Comparison of ENCODE assay signal across 9 mouse cellular contexts in the genomic region with DNA sequence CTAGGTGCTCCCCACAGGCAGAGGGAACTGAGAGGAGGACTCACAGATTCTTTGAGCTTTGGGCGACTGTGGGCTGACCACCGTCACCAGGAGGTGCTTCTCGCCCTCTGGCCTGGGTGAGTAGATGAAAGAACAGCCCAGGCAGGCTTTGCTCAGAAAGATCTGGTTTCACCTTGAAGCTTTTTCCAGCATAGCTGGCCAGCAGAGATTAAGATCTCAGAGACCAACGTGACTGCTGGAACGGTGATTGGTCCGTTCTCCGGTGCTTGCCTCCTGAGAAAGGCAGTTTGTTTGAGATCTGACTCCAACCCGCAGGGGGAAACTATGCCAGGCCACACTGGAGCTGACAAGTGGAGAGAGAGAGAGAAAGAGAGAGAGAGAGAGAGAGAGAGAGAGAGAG. TPM values are rescaled to one million over a fixed set of nuclear protein-coding genes. Genes with fewer than 3 reads are reported as not detected.
A peak's percentile ranks its signal among the peaks of the same experiment; 100 is the strongest.
DNase-seq lines count a peak whose midpoint lies in the region; ATAC-seq lines count a peak whose summit lies in the region.
"Had no signal": no experiment of that assay in that cellular context is flagged by ENCODE, and none has a peak within 500 bp of the region (broad histone marks: within the 10 kb centered on the region; RNA-seq: fewer than 3 reads in every experiment).

No protein-coding gene starts in this region.

- H3K4me1 ChIP-seq in embryonic facial prominence, embryonic 10.5 days, result peaks cover 34% of the 10 kb centered on the region
- H3K4me1 ChIP-seq in lung, embryonic 16.5 days (replicated peaks; ENCODE audit: control insufficient read depth, insufficient read depth, low read length), result peaks cover 6% of the 10 kb centered on the region; the same call in 1 of the 2 replicates
- no peaks in the 10 kb centered on the region; the same call in 1 of the 2 replicates for H3K4me1 ChIP-seq in forebrain, embryonic 11.5 days (replicated peaks; ENCODE audit: control insufficient read depth, insufficient read depth, low read length)
- H3K4me1 ChIP-seq: liver, embryonic 15.5 days had no signal

- WGBS in embryonic facial prominence, embryonic 10.5 days, result 62% methylated on average over 8 of the region's 8 CpGs
- WGBS in lung, embryonic 16.5 days, result 40% methylated on average over 8 of the region's 8 CpGs
- 77% methylated on average over 8 of the region's 8 CpGs for WGBS in forebrain, embryonic 11.5 days

- H3K9ac ChIP-seq in lung, embryonic 16.5 days (ENCODE audit: low read length), result no peak overlapping the region
- H3K9ac ChIP-seq in forebrain, embryonic 11.5 days (ENCODE audit: low read length), result no peak overlapping the region
- H3K9ac ChIP-seq: liver, embryonic 15.5 days had no signal

- H3K4me2 ChIP-seq in lung, embryonic 16.5 days (ENCODE audit: low read depth, low read length), result no peak overlapping the region
- H3K4me2 ChIP-seq in forebrain, embryonic 11.5 days (ENCODE audit: low read depth, low read length, severe bottlenecking), result no peak overlapping the region
- H3K4me2 ChIP-seq: liver, embryonic 15.5 days had no signal

- H3K27me3 ChIP-seq in embryonic facial prominence, embryonic 10.5 days (replicated peaks; ENCODE audit: low read depth, poor library complexity, severe bottlenecking), result peaks cover 34% of the 10 kb centered on the region
- peaks cover 2% of the 10 kb centered on the region for H3K27me3 ChIP-seq in lung, embryonic 16.5 days (ENCODE audit: control insufficient read depth, insufficient read depth, low read depth, low read length)
- peaks cover 9% of the 10 kb centered on the region; the same call in 1 of the 2 replicates for H3K27me3 ChIP-seq in forebrain, embryonic 11.5 days (ENCODE audit: control insufficient read depth, insufficient read depth, low read length)

- no peaks in the 10 kb centered on the region for H3K36me3 ChIP-seq in embryonic facial prominence, embryonic 10.5 days (replicated peaks)
- no peaks in the 10 kb centered on the region for H3K36me3 ChIP-seq in lung, embryonic 16.5 days (ENCODE audit: control insufficient read depth, insufficient read depth, low read length)
- H3K36me3 ChIP-seq in forebrain, embryonic 11.5 days (ENCODE audit: control insufficient read depth, insufficient read depth, low read length), result no peaks in the 10 kb centered on the region
- H3K36me3 ChIP-seq: liver, embryonic 15.5 days had no signal

- DNase-seq in adrenal gland, postnatal 10 days, result peak; percentile 32
- peak; percentile 67 for DNase-seq in embryonic facial prominence, embryonic 10.5 days (ENCODE audit: low spot score)
- DNase-seq in kidney, adult 8-10 months, result peak; percentile 67 to 84
- no peak for DNase-seq in cerebellum, postnatal 14 days
- no peak for DNase-seq in forebrain, embryonic 11.5 days (ENCODE audit: low spot score)
- DNase-seq: cerebellum, adult 11-12 months had no signal

- ATAC-seq in lung, embryonic 16.5 days (ENCODE audit: low read depth), result peak; percentile 49
- no peak for ATAC-seq in forebrain, embryonic 11.5 days (replicated peaks; ENCODE audit: low FRiP score)
- ATAC-seq in inflammation-experienced regulatory T-cells, adult 6 months, result no peak

- H3K9me3 ChIP-seq in embryonic facial prominence, embryonic 10.5 days, result no peaks in the 10 kb centered on the region
- no peaks in the 10 kb centered on the region for H3K9me3 ChIP-seq in lung, embryonic 16.5 days (ENCODE audit: control insufficient read depth, low read length)
- no peaks in the 10 kb centered on the region for H3K9me3 ChIP-seq in forebrain, embryonic 11.5 days (ENCODE audit: control insufficient read depth, low read length)
- H3K9me3 ChIP-seq: liver, embryonic 15.5 days had no signal

- no peak overlapping the region for H3K4me3 ChIP-seq in embryonic facial prominence, embryonic 10.5 days
- H3K4me3 ChIP-seq in lung, embryonic 16.5 days (ENCODE audit: low read length), result no peak overlapping the region
- no peak overlapping the region for H3K4me3 ChIP-seq in forebrain, embryonic 11.5 days (ENCODE audit: low read depth, low read length)
- H3K4me3 ChIP-seq: liver, embryonic 15.5 days had no signal

- peak overlapping the region; percentile 57 for H3K27ac ChIP-seq in embryonic facial prominence, embryonic 10.5 days (replicated peaks)
- peak overlapping the region; percentile 51; the same call in 1 of the 2 replicates for H3K27ac ChIP-seq in lung, embryonic 16.5 days (ENCODE audit: low read length)
- H3K27ac ChIP-seq in forebrain, embryonic 11.5 days (ENCODE audit: low read depth, low read length), result no peak overlapping the region
- H3K27ac ChIP-seq: liver, embryonic 15.5 days had no signal

RNA-seq across cellular contexts. Expression of a gene that starts 19.3 kb away (rescaled TPM):
- 1,000 to 10,000 TPM; 2,187 to 2,232 TPM for total RNA-seq in adrenal gland, postnatal 10 days (2021)
- polyA plus RNA-seq in embryonic facial prominence, embryonic 10.5 days (2016; fragmentation: Nextera tagmentation; extraction: Ambion mirVana), result 1,152 and 1,189 TPM in 2 replicates
- 1,274 and 1,299 TPM in 2 replicates for polyA plus RNA-seq in lung, embryonic 16.5 days (2015; fragmentation: Nextera tagmentation; extraction: Ambion mirVana)
- polyA plus RNA-seq in forebrain, embryonic 11.5 days (2014; fragmentation: Nextera tagmentation; extraction: Ambion mirVana), result 1,000 and 1,067 TPM in 2 replicates
- 1,000 to 10,000 TPM; 2,175 to 3,618 (median 3,142) TPM for polyA plus RNA-seq in inflammation-experienced regulatory T-cells, adult 6 months (2017; shearing (Covaris generic))

RNA-seq across cellular contexts. Expression of a gene that starts 51.6 kb away (rescaled TPM):
- 10 to 100 TPM; 21.5 to 38.3 TPM for total RNA-seq in adrenal gland, postnatal 10 days (2021)
- 112 and 118 TPM in 2 replicates for polyA plus RNA-seq in embryonic facial prominence, embryonic 10.5 days (2016; fragmentation: Nextera tagmentation; extraction: Ambion mirVana)
- 138 and 146 TPM in 2 replicates for polyA plus RNA-seq in lung, embryonic 16.5 days (2015; fragmentation: Nextera tagmentation; extraction: Ambion mirVana)
- polyA plus RNA-seq in forebrain, embryonic 11.5 days (2014; fragmentation: Nextera tagmentation; extraction: Ambion mirVana), result 124 and 132 TPM in 2 replicates
- polyA plus RNA-seq in inflammation-experienced regulatory T-cells, adult 6 months (2017; shearing (Covaris generic)), result 10 to 100 TPM in 2 of 3 experiments, 1 to 10 TPM in 1; 4.9 to 91.0 (median 14.7) TPM

Comparison
In these comparisons a context has a peak if more than half of its experiments do, and no peak if none do; other contexts are left out.
1. DNase-seq: peak in adrenal gland, postnatal 10 days (single experiment), embryonic facial prominence, embryonic 10.5 days (single experiment) and kidney, adult 8-10 months (2 of 2); none in cerebellum, postnatal 14 days (0 of 2) and forebrain, embryonic 11.5 days (single experiment).